Mouse (Mus musculus): ENCODE data around the gene Prss42. TPM values are rescaled to one million over a fixed set of nuclear protein-coding genes. Genes with fewer than 3 reads are reported as not detected.

Prss42 gene
- polyA plus RNA-seq, 1 experiment from 2014 or later, result not detected

- 40% methylated on average over 10 of the region's 10 CpGs for WGBS
- DNase-seq (ENCODE audit: low spot score) (no peak), ATAC-seq (no peak)
These were observed 37.0 kb downstream of the Prss42 start for GRCm38 (mm10) chr9:110834961-110835360.

GRCm38 (mm10) chr9:110836112-110836511, 38.1 kb downstream of the Prss42 start:
- Histone ChIP-seq H3K4me2 (ENCODE audit: low read length) (no peak overlapping the region), H3K36me3 (ENCODE audit: control insufficient read depth, insufficient read depth, low read length) (no peaks in the 10 kb centered on the region), H3K27me3 (replicated peaks; ENCODE audit: control insufficient read depth, insufficient read depth, low read length) (no peaks in the 10 kb centered on the region), H3K9me3 (replicated peaks; ENCODE audit: control insufficient read depth, low read length) (no peaks in the 10 kb centered on the region), H3K27ac (ENCODE audit: low read depth, low read length) (no peak overlapping the region), H3K4me3 (ENCODE audit: low read depth, low read length) (no peak overlapping the region), H3K9ac (ENCODE audit: low read length) (no peak overlapping the region), H3K4me1 (ENCODE audit: control insufficient read depth, insufficient read depth, low read length) (no peaks in the 10 kb centered on the region)
- ATAC-seq, result no peak
- DNase-seq (ENCODE audit: low spot score), result no peak
- WGBS, result 47% methylated on average over 2 of the region's 2 CpGs

More at GRCm38 (mm10) chr9:110834961-110835360, 37.0 kb downstream of the Prss42 start:
- no peak overlapping the region for H3K4me2 ChIP-seq (ENCODE audit: low read length)
- H3K36me3 ChIP-seq (ENCODE audit: control insufficient read depth, insufficient read depth, low read length), result no peaks in the 10 kb centered on the region
- H3K9me3 ChIP-seq (replicated peaks; ENCODE audit: control insufficient read depth, low read length), result no peaks in the 10 kb centered on the region
- no peak overlapping the region for H3K4me3 ChIP-seq (ENCODE audit: low read depth, low read length)
- no peak overlapping the region for H3K27ac ChIP-seq (ENCODE audit: low read depth, low read length)
- no peaks in the 10 kb centered on the region for H3K4me1 ChIP-seq (ENCODE audit: control insufficient read depth, insufficient read depth, low read length)
- H3K27me3 ChIP-seq (replicated peaks; ENCODE audit: control insufficient read depth, insufficient read depth, low read length), result no peaks in the 10 kb centered on the region
- H3K9ac ChIP-seq (ENCODE audit: low read length), result no peak overlapping the region

- WGBS, result 82% methylated on average over 6 of the region's 6 CpGs
- Histone ChIP-seq H3K4me1 (ENCODE audit: control insufficient read depth, insufficient read depth, low read length) (no peaks in the 10 kb centered on the region), H3K27me3 (replicated peaks; ENCODE audit: control insufficient read depth, insufficient read depth, low read length) (no peaks in the 10 kb centered on the region), H3K27ac (ENCODE audit: low read depth, low read length) (no peak overlapping the region), H3K4me2 (ENCODE audit: low read length) (no peak overlapping the region), H3K4me3 (ENCODE audit: low read depth, low read length) (no peak overlapping the region), H3K9ac (ENCODE audit: low read length) (no peak overlapping the region), H3K36me3 (ENCODE audit: control insufficient read depth, insufficient read depth, low read length) (no peaks in the 10 kb centered on the region), H3K9me3 (replicated peaks; ENCODE audit: control insufficient read depth, low read length) (no peaks in the 10 kb centered on the region)
- ATAC-seq (no peak), DNase-seq (ENCODE audit: low spot score) (no peak)
These were observed 42.9 kb downstream of the Prss42 start for GRCm38 (mm10) chr9:110840905-110841304.

GRCm38 (mm10) chr9:110841438-110841837, 43.5 kb downstream of the Prss42 start:
- no peaks in the 10 kb centered on the region for H3K36me3 ChIP-seq (ENCODE audit: control insufficient read depth, insufficient read depth, low read length)
- 78% methylated on average over 2 of the region's 2 CpGs for WGBS

GRCm38 (mm10) chr9:110844206-110844605, 46.2 kb downstream of the Prss42 start, which contains the start of gene Prss46:
Gene Prss46, plus strand, starts transcription at chr9:110844506.
- no peak within 1 kb of the TSS for H3K27ac ChIP-seq (ENCODE audit: low read depth, low read length)
- no peak for DNase-seq (ENCODE audit: low spot score)

More at GRCm38 (mm10) chr9:110841438-110841837, 43.5 kb downstream of the Prss42 start:
- Histone ChIP-seq H3K9me3 (replicated peaks; ENCODE audit: control insufficient read depth, low read length) (no peaks in the 10 kb centered on the region), H3K27me3 (replicated peaks; ENCODE audit: control insufficient read depth, insufficient read depth, low read length) (no peaks in the 10 kb centered on the region), H3K9ac (ENCODE audit: low read length) (no peak overlapping the region), H3K4me1 (ENCODE audit: control insufficient read depth, insufficient read depth, low read length) (no peaks in the 10 kb centered on the region), H3K4me3 (ENCODE audit: low read depth, low read length) (no peak overlapping the region), H3K27ac (ENCODE audit: low read depth, low read length) (no peak overlapping the region), H3K4me2 (ENCODE audit: low read length) (no peak overlapping the region)
- ATAC-seq, result no peak
- DNase-seq (ENCODE audit: low spot score), result no peak

GRCm38 (mm10) chr9:110849162-110849561, 51.2 kb downstream of the Prss42 start:
- DNase-seq (ENCODE audit: low spot score), result no peak
- Histone ChIP-seq H3K27ac (ENCODE audit: low read depth, low read length) (no peak overlapping the region), H3K4me3 (ENCODE audit: low read depth, low read length) (no peak overlapping the region), H3K36me3 (ENCODE audit: control insufficient read depth, insufficient read depth, low read length) (no peaks in the 10 kb centered on the region), H3K4me2 (ENCODE audit: low read length) (no peak overlapping the region), H3K9ac (ENCODE audit: low read length) (no peak overlapping the region), H3K4me1 (ENCODE audit: control insufficient read depth, insufficient read depth, low read length) (no peaks in the 10 kb centered on the region), H3K9me3 (replicated peaks; ENCODE audit: control insufficient read depth, low read length) (no peaks in the 10 kb centered on the region), H3K27me3 (replicated peaks; ENCODE audit: control insufficient read depth, insufficient read depth, low read length) (no peaks in the 10 kb centered on the region)
- WGBS, result 81% methylated on average over 7 of the region's 7 CpGs
- ATAC-seq, result no peak

More at GRCm38 (mm10) chr9:110844206-110844605, 46.2 kb downstream of the Prss42 start, which contains the start of gene Prss46:
- H3K9ac ChIP-seq (ENCODE audit: low read length), result no peak within 1 kb of the TSS
- no peaks in the 10 kb centered on the region for H3K36me3 ChIP-seq (ENCODE audit: control insufficient read depth, insufficient read depth, low read length)
- no peaks in the 10 kb centered on the region for H3K27me3 ChIP-seq (replicated peaks; ENCODE audit: control insufficient read depth, insufficient read depth, low read length)
- WGBS, result 91% methylated on average over 10 of the region's 10 CpGs
- ATAC-seq, result no peak
- H3K4me3 ChIP-seq (ENCODE audit: low read depth, low read length), result no peak within 1 kb of the TSS
- no peak within 1 kb of the TSS for H3K4me2 ChIP-seq (ENCODE audit: low read length)
- no peaks in the 10 kb centered on the region for H3K4me1 ChIP-seq (ENCODE audit: control insufficient read depth, insufficient read depth, low read length)
- H3K9me3 ChIP-seq (replicated peaks; ENCODE audit: control insufficient read depth, low read length), result no peaks in the 10 kb centered on the region

Other genes starting within 250 kb of the Prss42 start
- 25.3 and 26.8 TPM in 2 replicates for gene Nradd, start 173.7 kb upstream of the Prss42 start, polyA plus RNA-seq (2014; fragmentation: Nextera tagmentation; extraction: Ambion mirVana)
- gene Nbeal2, start 144.0 kb upstream of the Prss42 start, polyA plus RNA-seq (2014; fragmentation: Nextera tagmentation; extraction: Ambion mirVana), result 0.86 and 2.7 TPM in 2 replicates
- 119 and 120 TPM in 2 replicates for gene Ccdc12, start 141.7 kb upstream of the Prss42 start, polyA plus RNA-seq (2014; fragmentation: Nextera tagmentation; extraction: Ambion mirVana)
- 0.33 TPM in 1 of 2 replicates, not detected in the other for gene Myl3, start 56.3 kb upstream of the Prss42 start, polyA plus RNA-seq (2014; fragmentation: Nextera tagmentation; extraction: Ambion mirVana)
- 4.0 and 4.7 TPM in 2 replicates for gene Pth1r, start 51.0 kb upstream of the Prss42 start, polyA plus RNA-seq (2014; fragmentation: Nextera tagmentation; extraction: Ambion mirVana)
- gene Prss44, start 15.8 kb downstream of the Prss42 start, polyA plus RNA-seq (2014; fragmentation: Nextera tagmentation; extraction: Ambion mirVana), result not detected in 2 replicates
- not detected in 2 replicates for gene Prss43, start 28.5 kb downstream of the Prss42 start, polyA plus RNA-seq (2014; fragmentation: Nextera tagmentation; extraction: Ambion mirVana)
- 0.38 TPM in 1 of 2 replicates, not detected in the other for gene Prss45, start 36.4 kb downstream of the Prss42 start, polyA plus RNA-seq (2014; fragmentation: Nextera tagmentation; extraction: Ambion mirVana)
- not detected in 2 replicates for gene Prss46, start 46.3 kb downstream of the Prss42 start, polyA plus RNA-seq (2014; fragmentation: Nextera tagmentation; extraction: Ambion mirVana)
- not detected in 2 replicates for gene Prss50, start 59.8 kb downstream of the Prss42 start, polyA plus RNA-seq (2014; fragmentation: Nextera tagmentation; extraction: Ambion mirVana)
- gene Als2cl, start 81.7 kb downstream of the Prss42 start, polyA plus RNA-seq (2014; fragmentation: Nextera tagmentation; extraction: Ambion mirVana), result 0.54 and 0.62 TPM in 2 replicates
- gene Tmie, start 81.9 kb downstream of the Prss42 start, polyA plus RNA-seq (2014; fragmentation: Nextera tagmentation; extraction: Ambion mirVana), result 0.30 and 0.40 TPM in 2 replicates
- not detected in 2 replicates for gene Fam240a, start 118.7 kb downstream of the Prss42 start, polyA plus RNA-seq (2014; fragmentation: Nextera tagmentation; extraction: Ambion mirVana)
- gene Tdgf1, start 148.0 kb downstream of the Prss42 start, polyA plus RNA-seq (2014; fragmentation: Nextera tagmentation; extraction: Ambion mirVana), result not detected in 2 replicates
- gene Lrrc2, start 153.4 kb downstream of the Prss42 start, polyA plus RNA-seq (2014; fragmentation: Nextera tagmentation; extraction: Ambion mirVana), result 0.33 and 0.37 TPM in 2 replicates
- not detected in 2 replicates for gene Rtp3, start 192.4 kb downstream of the Prss42 start, polyA plus RNA-seq (2014; fragmentation: Nextera tagmentation; extraction: Ambion mirVana)
- 0.42 and 0.90 TPM in 2 replicates for gene Ltf, start 221.1 kb downstream of the Prss42 start, polyA plus RNA-seq (2014; fragmentation: Nextera tagmentation; extraction: Ambion mirVana)

All from forebrain, embryonic 14.5 days (tissue).